Mouse (Mus musculus) liver, postnatal 0 days (tissue): ENCODE results near the gene Rasgrf1. TPM values are rescaled to one million over a fixed set of nuclear protein-coding genes. Genes with fewer than 3 reads are reported as not detected.

ENCODE experiments used
- ATAC-seq: fragments of 200-750 bp; cut with Nextera tagmentation; 2 replicates; pipeline ENCODE4 v1.8.0; 2017; ENCODE audit warnings: mild to moderate bottlenecking, moderate library complexity
- DNase-seq: peaks from one replicate; pipeline ENCODE4 v3.0.0-alpha.2; 2016
- H3K27ac ChIP-seq: fragments of 300-500 bp; sonication (generic); 2 replicates; pipeline ENCODE4 v1.5.1; 2014; ENCODE audit warnings: antibody characterized with exemption, moderate library complexity, mild to moderate bottlenecking, low read depth
- H3K27me3 ChIP-seq: fragments of 300-500 bp; sonication (generic); 2 replicates; pipeline ENCODE4 v1.6.1; 2014; ENCODE audit warnings: low read length, control low read depth, mixed read lengths; ENCODE audit not compliant: insufficient read depth
- H3K36me3 ChIP-seq: fragments of 300-500 bp; sonication (generic); replicated peaks from 2 replicates; pipeline ENCODE4 v1.6.1; 2014; ENCODE audit warnings: mild to moderate bottlenecking, control low read depth, low read length, moderate library complexity, mixed read lengths; ENCODE audit not compliant: insufficient read depth
- H3K4me1 ChIP-seq: fragments of 300-500 bp; sonication (generic); 2 replicates; pipeline ENCODE4 v1.6.1; 2014; ENCODE audit warnings: antibody characterized with exemption, mild to moderate bottlenecking, control low read depth; ENCODE audit not compliant: insufficient read depth
- H3K4me2 ChIP-seq: fragments of 300-500 bp; sonication (generic); 2 replicates; pipeline ENCODE4 v1.6.1; 2014; ENCODE audit warnings: low read depth, mild to moderate bottlenecking, low read length, moderate library complexity, mixed read lengths
- H3K4me3 ChIP-seq: fragments of 300-500 bp; sonication (generic); 2 replicates; pipeline ENCODE4 v1.5.1; 2014; ENCODE audit warnings: low read depth, low read length
- H3K9ac ChIP-seq: fragments of 300-500 bp; sonication (generic); replicated peaks from 2 replicates; pipeline ENCODE4 v1.6.1; 2014; ENCODE audit warnings: mild to moderate bottlenecking, moderate library complexity
- H3K9me3 ChIP-seq: fragments of 300-500 bp; sonication (generic); 2 replicates; pipeline ENCODE4 v1.6.1; 2016; ENCODE audit warnings: mild to moderate bottlenecking, control low read depth, low read length, mixed read lengths
- CTCF ChIP-seq: sonication (generic); IDR thresholded peaks from 2 replicates; pipeline ENCODE4 v1.5.1; 2016; ENCODE audit warnings: antibody characterized with exemption, low read depth
- EP300 ChIP-seq: IDR thresholded peaks from 2 replicates; pipeline ENCODE4 v1.6.1; 2016; ENCODE audit warnings: antibody characterized with exemption, low read depth, mild to moderate bottlenecking
- WGBS: fragments of 180-500 bp; shearing (Covaris S2); extraction: QIAGEN DNeasy Blood & Tissue Kit; methylation state at CpG from one replicate; pipeline ENCODE4 v1.1.7; 2014; ENCODE audit not compliant: insufficient replicate concordance; 5-methylcytosine and 5-hydroxymethylcytosine counted together
- polyA plus RNA-seq: library from polyadenylated mRNA; unstranded; fragments of >200 nt; fragmentation: Nextera tagmentation; extraction: Ambion mirVana; gene quantifications from 2 replicates; pipeline ENCODE4 v1.2.1, GENCODE M21; 2015

The Rasgrf1 gene
- polyA plus RNA-seq, 1 experiment from 2014 or later, result 0.05 TPM

GRCm38 (mm10) chr9:89881552-89881951 is 28.2 kb upstream of the Rasgrf1 start:
- Histone ChIP-seq H3K4me3 (no peak overlapping the region), H3K27me3 (peaks cover 32% of the 10 kb centered on the region), H3K27ac (no peak overlapping the region), H3K36me3 (no peaks in the 10 kb centered on the region), H3K9ac (no peak overlapping the region), H3K4me1 (no peaks in the 10 kb centered on the region), H3K4me2 (no peak overlapping the region), H3K9me3 (no peaks in the 10 kb centered on the region)
- ATAC-seq (no peak), DNase-seq (no peak)
- WGBS, result 54% methylated on average over 7 of the region's 7 CpGs
- TF ChIP-seq CTCF (no peak), EP300 (no peak)

- no peak overlapping the region for H3K9ac ChIP-seq
- ATAC-seq (no peak), DNase-seq (no peak)
- H3K4me3 ChIP-seq, result no peak overlapping the region
- no peak for TF ChIP-seq EP300
- 48% methylated on average over 7 of the region's 7 CpGs for WGBS
- H3K4me1 ChIP-seq, result no peaks in the 10 kb centered on the region
- no peaks in the 10 kb centered on the region for H3K9me3 ChIP-seq
- H3K36me3 ChIP-seq, result no peaks in the 10 kb centered on the region
- H3K27ac ChIP-seq, result no peak overlapping the region
- H3K4me2 ChIP-seq, result no peak overlapping the region
- peaks cover 32% of the 10 kb centered on the region for H3K27me3 ChIP-seq
These were observed 27.1 kb upstream of the Rasgrf1 start for GRCm38 (mm10) chr9:89882583-89882982.

- no peak for DNase-seq
- TF ChIP-seq EP300 (no peak), CTCF (no peak)
- H3K27me3 ChIP-seq, result peaks cover 19% of the 10 kb centered on the region; the same call in 1 of the 2 replicates
- WGBS, result 24% methylated on average over 7 of the region's 7 CpGs
- H3K4me2 ChIP-seq, result no peak overlapping the region
- H3K9me3 ChIP-seq, result no peaks in the 10 kb centered on the region
- no peaks in the 10 kb centered on the region for H3K4me1 ChIP-seq
- no peak overlapping the region for H3K4me3 ChIP-seq
- no peak overlapping the region for H3K27ac ChIP-seq
- no peak overlapping the region for H3K9ac ChIP-seq
- no peak for ATAC-seq
- no peaks in the 10 kb centered on the region for H3K36me3 ChIP-seq
These were observed 23.9 kb upstream of the Rasgrf1 start for GRCm38 (mm10) chr9:89885701-89886218.

- WGBS, result 73% methylated on average over 10 of the region's 10 CpGs
These were observed 18.0 kb upstream of the Rasgrf1 start for GRCm38 (mm10) chr9:89891534-89892293.

GRCm38 (mm10) chr9:89892540-89893188 is 17.0 kb upstream of the Rasgrf1 start:
- no peak for DNase-seq
- Histone ChIP-seq H3K4me2 (no peak overlapping the region), H3K4me3 (no peak overlapping the region), H3K9ac (no peak overlapping the region), H3K4me1 (no peaks in the 10 kb centered on the region), H3K9me3 (no peaks in the 10 kb centered on the region), H3K36me3 (no peaks in the 10 kb centered on the region), H3K27me3 (no peaks in the 10 kb centered on the region), H3K27ac (no peak overlapping the region)
- TF ChIP-seq EP300 (no peak), CTCF (no peak)
- 81% methylated on average over 5 of the region's 5 CpGs for WGBS
- ATAC-seq, result no peak

More at GRCm38 (mm10) chr9:89891534-89892293, 18.0 kb upstream of the Rasgrf1 start:
- Histone ChIP-seq H3K9me3 (no peaks in the 10 kb centered on the region), H3K4me1 (no peaks in the 10 kb centered on the region), H3K27me3 (no peaks in the 10 kb centered on the region), H3K4me2 (no peak overlapping the region), H3K27ac (no peak overlapping the region), H3K9ac (no peak overlapping the region), H3K36me3 (no peaks in the 10 kb centered on the region), H3K4me3 (no peak overlapping the region)
- TF ChIP-seq EP300 (no peak), CTCF (no peak)
- ATAC-seq (no peak), DNase-seq (peak; percentile 8)

GRCm38 (mm10) chr9:89900111-89900824 is 9.4 kb upstream of the Rasgrf1 start:
- Histone ChIP-seq H3K9ac (no peak overlapping the region), H3K27ac (no peak overlapping the region), H3K36me3 (no peaks in the 10 kb centered on the region), H3K4me2 (no peak overlapping the region), H3K27me3 (peaks cover 3% of the 10 kb centered on the region; the same call in 1 of the 2 replicates), H3K4me3 (no peak overlapping the region), H3K4me1 (no peaks in the 10 kb centered on the region), H3K9me3 (no peaks in the 10 kb centered on the region)
- no peak for DNase-seq
- no peak for TF ChIP-seq CTCF
- TF ChIP-seq EP300, result no peak
- WGBS, result 25% methylated on average over 14 of the region's 14 CpGs
- no peak for ATAC-seq
